Mouse (Mus musculus) kidney, postnatal 14 days (tissue): ENCODE measurements around the gene Pik3r5.

Experiments
- DNase-seq: peaks from one replicate; pipeline ENCODE4 v3.0.0; 2022; ENCODE audit warnings: mixed read lengths

The Pik3r5 gene

DNA sequence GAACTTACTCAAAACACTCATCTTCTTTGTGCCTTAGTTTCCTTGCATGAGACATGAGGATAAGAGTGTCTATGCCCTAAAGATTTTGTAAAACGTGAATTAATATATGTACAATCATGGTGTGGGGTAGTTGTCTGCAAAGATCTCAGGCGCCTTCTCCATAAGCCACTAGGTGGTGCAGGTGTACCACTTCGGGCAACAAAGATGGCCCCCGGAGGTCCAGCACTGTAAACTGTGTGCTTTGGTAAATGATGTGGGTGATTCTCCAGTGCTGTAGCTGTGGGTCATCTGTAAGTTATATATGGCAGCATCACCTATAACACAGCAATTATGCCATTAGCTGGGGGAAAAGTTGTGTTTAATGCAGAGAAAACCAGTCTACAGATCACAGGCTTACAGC lies 27.7 kb upstream of the Pik3r5 start:
- no peak for DNase-seq

- DNase-seq, result no peak
Measured at GRCm38 (mm10) chr11:68405576-68405975, 26.3 kb upstream of the Pik3r5 start.

DNA sequence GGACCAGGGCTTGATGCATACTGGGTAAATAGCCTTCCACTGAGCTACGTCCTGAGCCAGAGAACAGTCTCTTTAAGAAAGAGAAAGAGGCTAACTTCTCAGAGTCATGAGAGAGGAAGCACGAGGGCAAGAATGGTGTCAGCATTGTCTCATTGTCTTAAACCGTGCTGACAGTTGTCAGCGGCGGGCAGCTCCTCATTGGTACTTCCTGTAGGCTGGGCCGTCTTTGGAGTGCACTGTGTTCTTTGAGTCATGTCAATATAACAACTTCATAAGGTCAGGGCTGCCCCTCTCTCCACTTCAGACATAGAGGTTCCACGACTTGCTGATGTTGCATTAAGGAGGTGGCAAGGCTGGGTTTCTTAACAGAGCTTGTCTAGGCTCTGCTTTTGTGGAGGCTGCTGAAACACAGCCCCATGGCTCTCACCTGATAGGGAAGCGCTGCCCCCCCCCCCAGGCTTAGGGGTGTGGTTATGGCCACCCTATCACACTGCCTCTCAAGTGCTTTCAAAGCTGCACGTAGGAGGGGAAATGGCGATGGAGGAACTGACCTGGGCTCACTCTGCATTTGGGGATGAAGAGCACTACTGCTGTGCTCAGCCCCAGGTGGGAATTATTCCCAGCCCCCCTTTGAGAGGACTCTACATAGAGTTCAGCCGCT lies 24.5 kb upstream of the Pik3r5 start:
- DNase-seq, result no peak

GRCm38 (mm10) chr11:68408127-68408526 lies 23.8 kb upstream of the Pik3r5 start:
- peak; percentile 83 for DNase-seq

DNA sequence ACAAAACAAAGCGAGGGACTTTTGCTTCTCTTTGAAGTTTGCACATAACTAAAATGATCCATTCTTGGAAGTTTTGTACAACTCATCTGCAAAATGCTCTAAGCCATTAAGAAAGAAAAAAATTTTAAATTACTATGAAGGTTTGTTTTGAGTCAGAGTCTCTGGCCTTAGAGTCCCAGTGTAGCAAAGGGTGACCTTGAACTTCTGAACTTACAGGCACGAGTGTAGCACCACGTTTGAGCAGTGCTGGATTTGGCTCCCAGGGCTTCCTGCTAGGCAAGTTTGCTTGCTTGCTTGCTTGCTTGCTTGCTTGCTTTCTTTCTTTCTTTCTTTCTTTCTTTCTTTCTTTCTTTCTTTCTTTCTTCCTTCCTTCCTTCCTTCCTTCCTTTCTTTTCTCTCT lies 14.9 kb upstream of the Pik3r5 start:
- DNase-seq, result no peak

DNA sequence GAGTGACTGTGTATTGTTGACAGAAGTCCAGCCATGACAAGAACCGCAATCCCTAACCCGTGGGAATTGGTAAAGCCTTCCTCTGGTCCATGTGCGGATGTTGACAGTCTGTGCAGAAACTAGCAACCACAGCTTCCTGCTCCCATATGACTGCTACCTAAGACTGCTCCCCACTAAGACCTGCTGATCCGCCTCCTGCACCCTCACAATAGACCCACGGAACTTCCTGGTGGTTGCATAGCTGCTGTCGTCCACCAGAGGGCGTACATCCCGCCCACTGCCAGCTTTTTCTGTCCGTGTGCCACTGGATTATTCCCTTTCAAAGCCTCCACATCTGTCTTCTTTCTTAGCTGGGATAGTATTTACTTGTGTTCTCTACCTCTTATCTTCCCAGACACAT lies 14.1 kb upstream of the Pik3r5 start:
- DNase-seq, result no peak

- DNase-seq, result no peak
Measured at GRCm38 (mm10) chr11:68425492-68426315, 6.2 kb upstream of the Pik3r5 start.

DNA sequence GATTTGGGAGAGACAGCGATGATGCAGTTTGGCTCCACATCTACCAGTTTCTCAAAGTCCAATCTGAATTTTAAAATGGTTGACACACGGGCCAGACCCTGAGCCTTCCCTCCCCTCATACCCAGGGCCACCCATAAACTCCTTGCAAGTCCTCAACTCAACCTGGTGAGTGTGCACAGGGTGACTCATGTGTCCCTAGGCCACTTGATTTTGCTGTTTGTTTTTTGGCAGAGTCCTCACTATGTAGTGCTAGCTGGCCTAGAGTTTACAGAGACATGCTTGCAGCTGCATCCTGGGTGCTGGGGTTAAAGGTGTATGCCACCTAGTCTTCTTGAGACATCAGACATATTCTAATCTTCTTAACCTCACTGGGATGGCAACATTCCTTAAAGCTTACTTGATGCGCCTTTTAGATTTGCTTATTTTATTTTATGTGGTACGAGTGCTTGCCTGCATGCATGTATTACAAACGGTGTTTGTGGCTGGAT lies 4.8 kb upstream of the Pik3r5 start:
- no peak for DNase-seq

DNA sequence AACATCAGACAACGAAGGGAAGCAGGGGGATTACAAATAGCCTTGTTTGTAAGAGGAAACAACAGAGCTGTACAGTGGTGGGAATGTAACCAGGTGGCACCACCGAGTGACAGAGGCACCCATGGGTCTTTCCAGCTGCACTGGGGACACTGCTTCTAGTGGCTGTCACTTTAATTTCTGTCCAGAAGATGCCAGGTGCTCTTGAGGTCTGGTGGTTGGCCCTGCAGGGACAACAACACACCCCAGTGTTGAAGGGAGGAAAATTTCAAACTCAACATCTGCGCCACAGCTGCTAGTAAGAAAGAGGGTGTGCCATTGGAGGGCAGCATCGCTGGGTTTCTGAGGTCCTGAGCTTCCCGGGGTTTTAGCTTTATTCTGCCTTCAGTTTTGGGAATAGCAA lies 1.3 kb upstream of the Pik3r5 start:
- DNase-seq, result no peak

- DNase-seq, result no peak
Measured at GRCm38 (mm10) chr11:68432361-68433021, 570 bp downstream of the Pik3r5 start.

DNA sequence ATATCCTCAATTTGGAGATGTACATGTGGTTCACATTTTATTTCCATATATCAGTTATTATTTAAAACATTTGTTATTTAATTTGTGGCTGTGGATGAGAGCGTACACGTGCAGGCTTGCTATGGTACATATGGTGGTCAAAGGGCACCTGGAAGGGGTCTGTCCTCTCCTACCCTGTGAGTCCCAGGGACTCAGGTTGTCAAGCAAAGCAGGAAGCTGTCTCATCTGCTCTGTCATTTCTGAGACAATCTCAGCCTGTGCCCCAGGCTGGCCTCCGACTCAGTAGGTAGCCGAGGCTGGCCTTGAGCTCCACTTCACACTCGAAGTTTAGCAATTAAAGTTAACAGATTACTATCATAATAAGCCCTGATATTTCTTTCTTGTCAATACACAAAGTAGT lies 1.6 kb downstream of the Pik3r5 start:
- no peak for DNase-seq

GRCm38 (mm10) chr11:68434697-68435096 lies 2.8 kb downstream of the Pik3r5 start:
- no peak for DNase-seq

DNA sequence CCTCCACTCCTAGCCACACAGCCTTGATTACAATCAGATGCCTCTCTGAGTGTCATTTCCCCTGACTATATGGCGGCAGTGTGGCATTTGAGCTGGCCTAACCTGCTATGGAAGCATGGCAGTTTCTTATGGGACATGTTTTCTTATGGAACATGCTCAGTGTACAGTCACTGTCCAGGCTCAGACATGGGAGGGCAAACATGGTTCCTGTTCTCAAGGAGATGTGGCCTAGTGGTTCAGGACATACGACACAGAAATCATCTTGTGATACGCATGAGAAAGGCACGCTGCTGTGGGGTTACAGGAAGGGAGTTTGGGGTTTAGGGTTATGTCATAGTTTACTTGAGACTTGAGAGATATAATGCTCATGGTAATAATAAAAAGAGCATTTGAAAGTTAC lies 3.7 kb downstream of the Pik3r5 start:
- no peak for DNase-seq

- no peak for DNase-seq
Measured at GRCm38 (mm10) chr11:68436376-68436775, 4.5 kb downstream of the Pik3r5 start.

DNA sequence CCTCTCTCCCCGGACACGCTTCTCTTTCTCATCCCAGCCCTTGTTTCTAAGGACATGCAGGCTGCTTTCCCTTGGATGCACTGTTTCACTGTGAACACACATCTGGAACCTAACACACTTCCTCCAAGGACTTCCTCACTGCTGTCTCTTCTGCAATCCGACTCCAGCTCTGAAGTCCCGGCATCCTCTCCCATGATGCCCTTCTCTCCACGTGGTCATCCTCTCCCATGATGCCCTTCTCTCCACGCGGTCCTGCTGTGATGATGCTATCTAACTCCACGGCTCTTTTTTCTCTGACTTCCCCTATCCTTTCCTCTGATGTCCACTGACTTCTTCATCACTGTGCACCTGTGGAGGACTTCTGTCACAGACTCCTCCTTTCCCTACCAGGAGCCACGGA lies 8.2 kb downstream of the Pik3r5 start:
- DNase-seq, result no peak

- DNase-seq, result no peak
Measured at GRCm38 (mm10) chr11:68440965-68441364, 9.0 kb downstream of the Pik3r5 start.

- DNase-seq, result no peak
Measured at GRCm38 (mm10) chr11:68442346-68442745, 10.4 kb downstream of the Pik3r5 start.

DNA sequence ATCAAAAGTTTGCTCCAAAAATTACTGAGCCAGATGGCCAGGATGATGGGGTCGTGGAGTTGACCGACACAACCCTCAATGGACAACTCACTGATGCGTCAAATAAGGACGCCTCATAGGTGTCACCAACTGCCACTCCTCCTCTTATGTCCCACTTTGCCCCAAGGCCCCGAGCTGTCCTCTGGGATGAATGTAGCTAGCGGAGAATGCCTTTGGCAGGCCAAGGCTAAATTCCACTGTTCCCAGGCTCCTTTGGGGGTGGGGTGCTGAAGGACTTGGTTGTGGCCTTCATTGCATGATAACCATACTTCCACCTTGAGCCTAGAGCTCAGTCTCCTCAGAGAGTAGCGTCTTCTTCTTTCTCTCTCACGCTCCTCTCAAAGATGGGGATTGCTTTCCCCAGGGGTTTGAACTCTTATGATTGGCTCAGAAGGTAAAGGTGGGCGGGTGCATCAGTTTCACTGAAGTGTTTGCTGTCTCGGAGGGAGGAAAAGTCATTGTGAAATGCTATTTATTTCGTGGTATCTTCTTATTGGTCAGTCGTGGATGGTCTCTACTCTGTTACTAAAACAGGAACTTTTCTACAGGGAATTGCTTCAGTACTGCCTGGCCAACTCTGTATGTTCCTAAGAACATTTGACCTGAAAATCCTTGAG lies 11.2 kb downstream of the Pik3r5 start:
- DNase-seq, result no peak

DNA sequence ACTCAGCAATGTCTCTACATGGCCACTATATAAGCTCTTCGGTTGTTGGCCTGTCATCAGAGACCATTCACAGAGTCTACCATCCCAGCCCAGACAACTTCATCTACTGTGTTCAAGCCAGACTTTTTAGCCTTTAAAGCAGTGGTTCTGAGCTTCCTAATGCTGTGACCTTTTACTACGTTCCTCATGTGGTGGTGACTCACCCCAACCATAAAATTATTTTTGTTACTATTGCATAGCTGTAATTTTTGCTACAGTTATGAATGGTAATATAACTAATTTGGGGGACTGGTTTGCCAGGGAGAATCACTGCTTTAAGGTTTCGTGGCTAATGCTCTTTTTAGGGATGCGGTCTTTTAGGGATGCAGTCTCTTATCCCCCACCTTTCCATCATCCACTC lies 14.0 kb downstream of the Pik3r5 start:
- no peak for DNase-seq

DNA sequence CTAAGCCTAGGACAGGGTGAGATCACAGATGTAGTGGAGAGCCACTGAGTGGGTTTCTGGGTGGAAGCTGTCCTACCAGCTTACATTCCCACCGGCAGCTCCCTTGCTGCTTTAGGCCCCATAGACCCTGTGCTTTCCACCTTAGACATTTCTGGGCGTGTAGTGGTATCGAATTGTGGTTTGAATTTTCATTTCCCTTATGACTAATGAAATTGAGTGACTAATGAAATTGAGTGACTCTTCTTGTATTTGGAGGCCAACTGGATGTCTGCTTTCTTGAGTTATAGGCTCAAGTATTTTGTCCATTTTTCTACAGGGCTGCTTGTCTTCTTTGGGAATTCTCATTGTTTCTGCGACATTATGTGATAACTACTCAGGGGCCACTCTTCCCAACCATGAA lies 14.6 kb downstream of the Pik3r5 start:
- DNase-seq, result no peak

DNA sequence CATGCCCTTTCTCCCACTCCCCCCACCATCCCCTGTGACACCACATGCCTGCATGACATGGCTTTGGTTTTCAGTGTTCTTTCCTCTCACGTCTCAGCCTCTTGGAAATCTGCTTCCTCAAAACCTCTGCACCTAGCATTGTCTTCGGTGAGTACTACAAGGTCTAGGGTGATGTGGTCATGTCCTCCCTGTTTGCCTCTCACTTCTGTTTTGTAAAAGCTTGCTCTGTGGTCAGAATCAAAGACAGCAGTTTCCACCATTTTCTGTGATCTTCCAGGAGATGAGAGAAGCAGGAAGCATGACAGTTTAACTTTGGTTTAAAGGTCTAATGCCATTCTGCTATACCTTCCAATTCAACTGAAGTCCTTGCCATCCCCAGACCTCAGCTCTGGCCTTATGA lies 15.3 kb downstream of the Pik3r5 start:
- no peak for DNase-seq

DNA sequence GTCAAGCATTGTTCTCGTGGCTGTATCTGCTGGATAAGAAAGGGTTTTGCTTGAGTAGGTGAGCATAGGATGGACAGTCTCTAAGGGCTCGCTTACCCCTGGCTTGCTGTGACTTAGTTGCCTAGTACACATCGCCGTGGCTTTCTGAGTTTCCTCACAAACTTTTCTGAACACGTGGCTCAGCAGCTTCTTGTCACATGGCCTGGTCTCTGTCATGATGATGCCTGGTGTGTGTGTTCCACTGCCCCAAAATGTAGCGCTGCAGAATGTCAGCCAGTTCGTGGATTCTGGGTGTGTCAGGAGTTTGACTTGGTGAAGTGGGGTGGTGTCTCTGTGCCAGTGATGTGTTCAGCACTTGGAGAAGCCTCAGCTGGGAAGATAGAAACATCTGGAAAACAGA lies 16.4 kb downstream of the Pik3r5 start:
- DNase-seq, result no peak

GRCm38 (mm10) chr11:68451282-68451735 lies 19.4 kb downstream of the Pik3r5 start:
- no peak for DNase-seq
